Mouse (Mus musculus): ENCODE results near the gene Ccnd3. TPM values are rescaled to one million over a fixed set of nuclear protein-coding genes. Genes with fewer than 3 reads are reported as not detected.
A peak's percentile ranks its signal among the peaks of the same experiment; 100 is the strongest.
"Not testable (repeated sequence)": the region's sequence is repeated elsewhere in the genome, so short reads cannot be mapped to it uniquely, and the experiment has no call there.

Gene Ccnd3
- polyA plus RNA-seq, 1 experiment from 2014 or later, result 331 TPM

GRCm38 (mm10) chr17:47492731-47493130, 12.1 kb upstream of the Ccnd3 start:
- no peak for ATAC-seq (ENCODE audit: low read depth)
- no peak overlapping the region for H3K4me2 ChIP-seq (ENCODE audit: low read depth, low read length)
- no peaks in the 10 kb centered on the region for H3K9me3 ChIP-seq (replicated peaks; ENCODE audit: control insufficient read depth, low read length)
- no peak overlapping the region for H3K9ac ChIP-seq (ENCODE audit: low read depth, low read length)
- H3K4me3 ChIP-seq (ENCODE audit: low read depth, low read length), result no peak overlapping the region
- H3K27me3 ChIP-seq (ENCODE audit: control insufficient read depth, insufficient read depth, low read depth, low read length), result no peaks in the 10 kb centered on the region
- 82% methylated on average over 6 of the region's 6 CpGs for WGBS (ENCODE audit: insufficient replicate concordance)
- peaks cover 8% of the 10 kb centered on the region; the same call in 1 of the 2 replicates for H3K4me1 ChIP-seq (ENCODE audit: control insufficient read depth, low read depth, low read length)
- H3K27ac ChIP-seq (ENCODE audit: low read length), result no peak overlapping the region
- H3K36me3 ChIP-seq (ENCODE audit: control insufficient read depth, insufficient read depth), result peaks cover 69% of the 10 kb centered on the region

GRCm38 (mm10) chr17:47493653-47494052, 11.2 kb upstream of the Ccnd3 start:
- Histone ChIP-seq H3K27ac (ENCODE audit: low read length) (no peak overlapping the region), H3K4me3 (ENCODE audit: low read depth, low read length) (no peak overlapping the region), H3K27me3 (ENCODE audit: control insufficient read depth, insufficient read depth, low read depth, low read length) (no peaks in the 10 kb centered on the region), H3K4me1 (ENCODE audit: control insufficient read depth, low read depth, low read length) (peaks cover 8% of the 10 kb centered on the region; the same call in 1 of the 2 replicates), H3K9me3 (replicated peaks; ENCODE audit: control insufficient read depth, low read length) (no peaks in the 10 kb centered on the region), H3K4me2 (ENCODE audit: low read depth, low read length) (no peak overlapping the region), H3K9ac (ENCODE audit: low read depth, low read length) (no peak overlapping the region), H3K36me3 (ENCODE audit: control insufficient read depth, insufficient read depth) (peaks cover 75% of the 10 kb centered on the region)
- 81% methylated on average over 6 of the region's 6 CpGs for WGBS (ENCODE audit: insufficient replicate concordance)
- no peak for ATAC-seq (ENCODE audit: low read depth)

- peaks cover 70% of the 10 kb centered on the region for H3K36me3 ChIP-seq (ENCODE audit: control insufficient read depth, insufficient read depth)
- no peak overlapping the region for H3K27ac ChIP-seq (ENCODE audit: low read length)
- no peak overlapping the region for H3K9ac ChIP-seq (ENCODE audit: low read depth, low read length)
Measured at GRCm38 (mm10) chr17:47494132-47494531, 10.7 kb upstream of the Ccnd3 start.

GRCm38 (mm10) chr17:47501531-47501930, 3.3 kb upstream of the Ccnd3 start:
- Histone ChIP-seq H3K9ac (ENCODE audit: low read depth, low read length) (peak overlapping the region; percentile 92), H3K9me3 (replicated peaks; ENCODE audit: control insufficient read depth, low read length) (no peaks in the 10 kb centered on the region), H3K27me3 (ENCODE audit: control insufficient read depth, insufficient read depth, low read depth, low read length) (no peaks in the 10 kb centered on the region), H3K4me3 (ENCODE audit: low read depth, low read length) (peak overlapping the region; percentile 84), H3K4me1 (ENCODE audit: control insufficient read depth, low read depth, low read length) (peaks cover 34% of the 10 kb centered on the region), H3K36me3 (ENCODE audit: control insufficient read depth, insufficient read depth) (peaks cover 25% of the 10 kb centered on the region), H3K27ac (ENCODE audit: low read length) (peak overlapping the region; percentile 92), H3K4me2 (ENCODE audit: low read depth, low read length) (peak overlapping the region; percentile 72)
- WGBS (ENCODE audit: insufficient replicate concordance), result 6% methylated on average over 11 of the region's 11 CpGs
- ATAC-seq (ENCODE audit: low read depth), result peak; percentile 1; the same call in 1 of the 2 replicates

More at GRCm38 (mm10) chr17:47494132-47494531, 10.7 kb upstream of the Ccnd3 start:
- Histone ChIP-seq H3K9me3 (replicated peaks; ENCODE audit: control insufficient read depth, low read length) (no peaks in the 10 kb centered on the region), H3K4me3 (ENCODE audit: low read depth, low read length) (no peak overlapping the region), H3K27me3 (ENCODE audit: control insufficient read depth, insufficient read depth, low read depth, low read length) (no peaks in the 10 kb centered on the region), H3K4me2 (ENCODE audit: low read depth, low read length) (no peak overlapping the region), H3K4me1 (ENCODE audit: control insufficient read depth, low read depth, low read length) (peaks cover 8% of the 10 kb centered on the region; the same call in 1 of the 2 replicates)
- 69% methylated on average over 11 of the region's 11 CpGs for WGBS (ENCODE audit: insufficient replicate concordance)
- ATAC-seq (ENCODE audit: low read depth), result no peak

GRCm38 (mm10) chr17:47501946-47502706, 2.7 kb upstream of the Ccnd3 start, which contains the start of gene Taf8:
Taf8 (minus strand) TSS chr17:47502292.
- Histone ChIP-seq H3K27me3 (ENCODE audit: control insufficient read depth, insufficient read depth, low read depth, low read length) (no peaks in the 10 kb centered on the region), H3K4me3 (ENCODE audit: low read depth, low read length) (peak within 1 kb of the TSS; percentile 84), H3K9ac (ENCODE audit: low read depth, low read length) (peak within 1 kb of the TSS; percentile 92), H3K9me3 (replicated peaks; ENCODE audit: control insufficient read depth, low read length) (no peaks in the 10 kb centered on the region), H3K36me3 (ENCODE audit: control insufficient read depth, insufficient read depth) (peaks cover 20% of the 10 kb centered on the region), H3K4me1 (ENCODE audit: control insufficient read depth, low read depth, low read length) (peaks cover 34% of the 10 kb centered on the region), H3K4me2 (ENCODE audit: low read depth, low read length) (peak within 1 kb of the TSS; percentile 72), H3K27ac (ENCODE audit: low read length) (peak within 1 kb of the TSS; percentile 92)
- peak; percentile 92 for ATAC-seq (ENCODE audit: low read depth)
- WGBS (ENCODE audit: insufficient replicate concordance), result 2% methylated on average over 40 of the region's 40 CpGs

GRCm38 (mm10) chr17:47502707-47503045, 2.2 kb upstream of the Ccnd3 start:
- H3K4me1 ChIP-seq (ENCODE audit: control insufficient read depth, low read depth, low read length), result peaks cover 39% of the 10 kb centered on the region
- 74% methylated on average over 6 of the region's 6 CpGs for WGBS (ENCODE audit: insufficient replicate concordance)
- H3K36me3 ChIP-seq (ENCODE audit: control insufficient read depth, insufficient read depth), result peaks cover 16% of the 10 kb centered on the region
- H3K4me2 ChIP-seq (ENCODE audit: low read depth, low read length), result peak overlapping the region; percentile 72
- H3K27me3 ChIP-seq (ENCODE audit: control insufficient read depth, insufficient read depth, low read depth, low read length); H3K9me3 ChIP-seq (replicated peaks; ENCODE audit: control insufficient read depth, low read length); H3K9ac ChIP-seq (ENCODE audit: low read depth, low read length); ATAC-seq (ENCODE audit: low read depth): not testable (repeated sequence)
- peak overlapping the region; percentile 41; the same call in 1 of the 2 replicates for H3K27ac ChIP-seq (ENCODE audit: low read length)
- H3K4me3 ChIP-seq (ENCODE audit: low read depth, low read length), result peak overlapping the region; percentile 84; the same call in 1 of the 2 replicates

GRCm38 (mm10) chr17:47503689-47504088, 1.2 kb upstream of the Ccnd3 start:
- no peak overlapping the region for H3K4me2 ChIP-seq (ENCODE audit: low read depth, low read length)
- no peak overlapping the region for H3K9ac ChIP-seq (ENCODE audit: low read depth, low read length)
- H3K9me3 ChIP-seq (replicated peaks; ENCODE audit: control insufficient read depth, low read length), result no peaks in the 10 kb centered on the region
- H3K27me3 ChIP-seq (ENCODE audit: control insufficient read depth, insufficient read depth, low read depth, low read length), result no peaks in the 10 kb centered on the region
- no peak overlapping the region for H3K4me3 ChIP-seq (ENCODE audit: low read depth, low read length)
- ATAC-seq (ENCODE audit: low read depth), result no peak
- H3K27ac ChIP-seq (ENCODE audit: low read length), result no peak overlapping the region
- peaks cover 48% of the 10 kb centered on the region for H3K4me1 ChIP-seq (ENCODE audit: control insufficient read depth, low read depth, low read length)
- H3K36me3 ChIP-seq (ENCODE audit: control insufficient read depth, insufficient read depth), result peaks cover 9% of the 10 kb centered on the region; the same call in 1 of the 2 replicates

GRCm38 (mm10) chr17:47504228-47504627, 623 bp upstream of the Ccnd3 start:
- no peaks in the 10 kb centered on the region for H3K27me3 ChIP-seq (ENCODE audit: control insufficient read depth, insufficient read depth, low read depth, low read length)
- H3K9me3 ChIP-seq (replicated peaks; ENCODE audit: control insufficient read depth, low read length), result no peaks in the 10 kb centered on the region
- H3K4me1 ChIP-seq (ENCODE audit: control insufficient read depth, low read depth, low read length), result peaks cover 52% of the 10 kb centered on the region
- ATAC-seq (ENCODE audit: low read depth), result no peak
- peak overlapping the region; percentile 81 for H3K27ac ChIP-seq (ENCODE audit: low read length)
- peaks cover 9% of the 10 kb centered on the region; the same call in 1 of the 2 replicates for H3K36me3 ChIP-seq (ENCODE audit: control insufficient read depth, insufficient read depth)
- peak overlapping the region; percentile 63 for H3K9ac ChIP-seq (ENCODE audit: low read depth, low read length)
- WGBS (ENCODE audit: insufficient replicate concordance), result 48% methylated on average over 5 of the region's 5 CpGs
- H3K4me3 ChIP-seq (ENCODE audit: low read depth, low read length), result peak overlapping the region; percentile 59
- H3K4me2 ChIP-seq (ENCODE audit: low read depth, low read length), result peak overlapping the region; percentile 88

- Histone ChIP-seq H3K9ac (ENCODE audit: low read depth, low read length) (peak overlapping the region; percentile 63), H3K4me1 (ENCODE audit: control insufficient read depth, low read depth, low read length) (peaks cover 57% of the 10 kb centered on the region), H3K9me3 (replicated peaks; ENCODE audit: control insufficient read depth, low read length) (no peaks in the 10 kb centered on the region), H3K36me3 (ENCODE audit: control insufficient read depth, insufficient read depth) (no peaks in the 10 kb centered on the region), H3K27me3 (ENCODE audit: control insufficient read depth, insufficient read depth, low read depth, low read length) (no peaks in the 10 kb centered on the region), H3K4me3 (ENCODE audit: low read depth, low read length) (peak overlapping the region; percentile 59), H3K27ac (ENCODE audit: low read length) (peak overlapping the region; percentile 81), H3K4me2 (ENCODE audit: low read depth, low read length) (peak overlapping the region; percentile 88)
- ATAC-seq (ENCODE audit: low read depth), result no peak
- WGBS (ENCODE audit: insufficient replicate concordance), result 22% methylated on average over 2 of the region's 2 CpGs
Measured at GRCm38 (mm10) chr17:47505566-47505965, 715 bp downstream of the Ccnd3 start.
